Mouse (Mus musculus) monocyte, adult 5-6 weeks (primary cell): Measurements from ENCODE around the gene Crym. TPM values are rescaled to one million over a fixed set of nuclear protein-coding genes. Genes with fewer than 3 reads are reported as not detected.

Experiments
- ATAC-seq: fragments of 153-309, 156-312 bp; replicated peaks from 2 replicates; pipeline ENCODE4 v1.8.0; 2017; ENCODE audit warnings: mild to moderate bottlenecking; ENCODE audit not compliant: low TSS enrichment, insufficient number of reproducible peaks, severe bottlenecking, poor library complexity, low FRiP score
- total RNA-seq: library from RNA; stranded (forward); fragments of 200-1000, 200-491, 200-594 nt; gene quantifications from 3 replicates; pipeline ENCODE4 v1.2.3, GENCODE M21; 2017

The Crym gene
- total RNA-seq, 1 experiment from 2014 or later: not detected

GRCm38 (mm10) chr7:120173603-120174244 is 28.2 kb downstream of the Crym start, which contains the start of gene Anks4b:
TSS of gene Anks4b (plus strand) at chr7:120173858.
- no peak for ATAC-seq

- no peak for ATAC-seq
Observed at GRCm38 (mm10) chr7:120172188-120172700, 29.7 kb downstream of the Crym start.

GRCm38 (mm10) chr7:120163581-120164251 is 38.2 kb downstream of the Crym start:
- ATAC-seq: no peak

GRCm38 (mm10) chr7:120158121-120158613 is 43.7 kb downstream of the Crym start:
- no peak for ATAC-seq

- no peak for ATAC-seq
Observed at GRCm38 (mm10) chr7:120157575-120158061, 44.3 kb downstream of the Crym start.

- no peak for ATAC-seq
Observed at GRCm38 (mm10) chr7:120156841-120157409, 45.0 kb downstream of the Crym start.

- no peak for ATAC-seq
Observed at GRCm38 (mm10) chr7:120150898-120151297, 51.0 kb downstream of the Crym start.

- no peak for ATAC-seq
Observed at GRCm38 (mm10) chr7:120150257-120150656, 51.7 kb downstream of the Crym start.

GRCm38 (mm10) chr7:120145191-120145590 is 56.7 kb downstream of the Crym start, which contains the start of gene Zp2:
TSS of gene Zp2 (minus strand) at chr7:120145291.
- ATAC-seq: no peak

GRCm38 (mm10) chr7:120142743-120143142 is 59.2 kb downstream of the Crym start:
- no peak for ATAC-seq

Other genes with a start within 250 kb of the Crym start
- not detected in 3 replicates for gene Dnah3, start 106.8 kb downstream of the Crym start, total RNA-seq
- gene Tmem159, start 99.8 kb downstream of the Crym start, total RNA-seq: 5.2 to 20.5 TPM (median 11.3 TPM) in 3 replicates
- gene Zp2, start 56.8 kb downstream of the Crym start, total RNA-seq: not detected in 3 replicates
- gene Anks4b, start 28.3 kb downstream of the Crym start, total RNA-seq: not detected in 3 replicates
- gene Abca14, start 1.9 kb upstream of the Crym start, total RNA-seq: 1.4 TPM in 1 of 3 replicates, not detected in the others
- gene Abca15, start 126.6 kb upstream of the Crym start, total RNA-seq: not detected in 3 replicates
- 0.11 TPM in 1 of 3 replicates, not detected in the others for gene Abca16, start 207.5 kb upstream of the Crym start, total RNA-seq